Mouse (Mus musculus) left cerebral cortex, adult 11 months (tissue): ENCODE measurements around the gene Ppara.

ENCODE experiments used
- DNase-seq: peaks from one replicate; pipeline ENCODE4 v3.0.0; 2022; ENCODE audit warnings: low spot score

The Ppara gene

GRCm38 (mm10) chr15:85734571-85735033 lies at the start of gene Ppara:
Gene Ppara (plus strand): TSS chr15:85734983.
- no peak for DNase-seq

- DNase-seq = no peak
Observed at GRCm38 (mm10) chr15:85686641-85687395, 48.0 kb upstream of the Ppara start.

- DNase-seq = no peak
Observed at GRCm38 (mm10) chr15:85687630-85688410, 47.0 kb upstream of the Ppara start.

DNA sequence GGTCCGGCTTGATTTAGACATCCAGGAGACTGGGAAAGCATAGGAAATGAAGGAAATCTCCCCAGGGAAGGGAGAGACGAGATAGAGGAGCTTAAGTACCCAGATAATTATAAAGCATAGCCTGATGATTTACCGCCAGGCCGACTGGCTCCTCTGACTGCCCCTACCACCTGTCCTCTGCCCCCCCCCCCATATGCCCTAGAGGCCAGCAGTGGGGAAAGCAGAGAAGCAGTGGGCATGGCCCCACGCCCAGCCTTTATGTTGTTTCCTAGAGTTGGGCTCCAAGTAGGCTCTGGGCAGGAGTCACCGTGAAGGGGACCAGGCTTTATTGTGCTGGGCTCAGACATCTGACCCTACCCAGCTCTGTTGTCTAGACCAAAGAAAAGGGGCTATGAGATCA lies 46.0 kb upstream of the Ppara start:
- no peak for DNase-seq

GRCm38 (mm10) chr15:85689523-85689922 lies 45.3 kb upstream of the Ppara start:
- no peak for DNase-seq

GRCm38 (mm10) chr15:85690058-85690457 lies 44.7 kb upstream of the Ppara start:
- no peak for DNase-seq

DNA sequence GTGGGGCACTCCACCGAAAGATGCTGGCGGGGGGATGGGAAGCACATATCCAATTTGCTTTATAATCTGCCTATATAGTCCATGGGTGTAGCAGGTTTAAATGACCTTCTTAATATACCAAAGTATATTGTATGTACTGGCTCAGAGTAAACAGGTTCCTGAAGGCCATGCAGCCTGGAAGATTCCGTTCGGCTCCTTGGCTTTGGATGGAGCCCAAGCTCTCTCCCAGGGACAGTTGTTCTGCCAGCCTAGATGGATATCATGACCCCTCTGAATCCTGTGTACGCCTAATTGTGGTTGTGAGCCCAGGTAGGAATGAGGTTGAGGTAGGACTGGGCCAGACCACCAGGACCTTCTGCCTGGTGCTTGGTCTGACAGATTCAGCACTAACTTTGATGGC lies 43.9 kb upstream of the Ppara start:
- no peak for DNase-seq

GRCm38 (mm10) chr15:85693115-85693514 lies 41.7 kb upstream of the Ppara start:
- no peak for DNase-seq

DNA sequence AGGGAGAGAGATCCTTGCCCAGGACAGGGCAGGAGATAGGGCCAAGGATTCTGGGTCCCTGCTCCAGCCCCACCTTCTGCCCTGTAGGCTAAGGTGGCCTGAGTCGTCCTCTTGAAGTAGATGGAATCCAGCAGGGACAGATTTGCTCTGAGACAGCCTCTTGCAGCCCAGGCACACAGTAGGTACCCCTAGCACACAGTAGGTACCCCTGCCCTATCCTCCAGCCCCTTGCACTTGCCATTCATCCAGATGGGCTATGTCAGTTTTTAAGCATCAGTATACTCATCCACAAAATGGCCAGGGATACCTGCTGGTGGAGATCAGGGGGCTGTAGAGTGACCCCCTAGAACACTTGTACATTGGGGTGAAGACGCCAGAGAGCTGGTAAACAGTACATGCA lies 41.0 kb upstream of the Ppara start:
- no peak for DNase-seq

- no peak for DNase-seq
Observed at GRCm38 (mm10) chr15:85694379-85694778, 40.4 kb upstream of the Ppara start.

DNA sequence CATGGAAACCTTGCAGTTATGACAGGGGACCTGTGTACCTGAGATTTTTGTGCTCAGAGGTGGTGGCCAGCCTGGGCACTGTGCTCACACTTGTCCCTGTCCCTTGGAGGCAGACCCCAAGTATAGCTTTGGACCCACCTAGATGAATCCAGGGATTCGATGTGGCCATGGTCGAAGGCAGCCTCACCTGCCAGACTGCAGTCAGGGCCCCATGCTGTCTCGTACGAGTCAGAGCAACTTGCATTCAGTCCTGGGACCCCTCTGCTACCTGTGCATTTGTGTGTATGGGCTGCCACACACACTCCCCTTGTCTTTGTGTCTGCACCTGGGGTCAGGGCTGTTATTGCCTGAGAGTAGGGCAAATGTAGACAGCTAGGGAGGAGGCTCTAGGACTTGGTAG lies 39.5 kb upstream of the Ppara start:
- DNase-seq = no peak

GRCm38 (mm10) chr15:85698345-85699034 lies 36.3 kb upstream of the Ppara start:
- DNase-seq = no peak

DNA sequence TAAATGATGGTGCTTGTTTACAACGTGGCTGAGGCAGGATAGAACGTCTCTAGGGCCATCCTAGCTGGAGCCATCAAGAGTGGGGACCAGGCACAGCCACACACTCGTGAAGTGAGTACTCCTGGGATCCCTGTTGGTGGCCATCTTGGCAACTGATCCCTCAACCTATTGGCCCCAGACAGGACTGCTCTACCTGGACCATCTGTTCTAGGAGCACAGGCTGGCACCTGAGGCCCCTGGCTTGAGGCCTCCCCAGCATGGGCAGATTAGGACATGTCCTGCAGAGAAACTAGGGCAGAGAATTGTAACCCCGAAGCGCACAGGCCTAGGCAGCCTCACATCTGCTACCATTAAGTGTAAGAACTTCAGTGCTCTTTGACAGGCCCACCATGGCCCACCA lies 35.3 kb upstream of the Ppara start:
- DNase-seq = no peak

DNA sequence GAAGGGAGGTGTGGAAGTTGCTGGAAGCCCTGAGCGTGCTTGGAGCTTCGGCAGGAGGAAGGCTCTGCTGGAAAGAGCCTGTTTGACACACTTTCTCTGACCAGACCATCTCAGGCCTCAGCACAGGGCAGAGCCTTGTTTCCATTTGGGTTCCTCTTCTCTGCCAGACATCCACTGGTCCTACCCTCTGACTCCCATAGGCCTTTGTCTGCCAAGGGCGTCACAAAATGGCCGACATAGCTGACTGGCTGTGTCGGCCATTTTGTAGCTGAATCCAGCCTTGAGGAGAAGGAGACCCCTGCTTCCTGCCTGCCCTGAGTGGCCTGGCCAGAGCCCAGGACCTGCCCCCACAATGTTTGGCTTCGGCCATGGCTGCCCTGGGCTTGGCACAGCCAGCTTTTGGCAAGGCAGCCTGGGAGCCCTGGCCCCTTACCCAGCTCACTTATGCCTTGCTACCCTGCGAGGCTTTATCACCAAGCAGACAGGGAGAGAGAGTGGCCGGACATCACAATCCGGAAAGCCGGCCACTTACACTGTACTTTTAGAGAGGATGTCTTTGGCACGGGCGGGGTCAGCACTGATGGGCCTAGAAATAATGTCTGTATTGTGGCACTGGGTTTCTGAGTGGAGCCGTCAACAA lies 34.8 kb upstream of the Ppara start:
- DNase-seq = no peak

DNA sequence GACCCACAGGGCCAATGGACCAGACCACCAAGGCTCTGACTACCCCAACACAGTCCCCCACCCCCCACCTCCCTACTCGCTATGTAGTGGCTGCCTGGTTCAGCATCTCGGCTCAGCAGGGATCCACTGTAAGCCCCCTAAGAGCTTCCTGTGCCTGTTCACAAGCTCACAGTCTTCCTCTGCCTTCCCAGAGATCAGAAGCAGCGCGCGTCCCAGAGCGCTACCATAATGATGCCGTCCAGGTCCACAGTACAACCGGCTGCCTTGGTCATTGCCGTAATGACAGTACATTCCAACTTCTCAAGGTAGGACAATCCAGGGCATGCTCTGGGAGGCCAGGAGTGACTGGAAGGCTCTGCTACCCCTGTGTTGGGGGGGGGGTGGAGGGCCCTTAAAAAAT lies 34.1 kb upstream of the Ppara start:
- no peak for DNase-seq

GRCm38 (mm10) chr15:85701128-85701930 lies 33.5 kb upstream of the Ppara start:
- DNase-seq = no peak

GRCm38 (mm10) chr15:85702411-85702951 lies 32.3 kb upstream of the Ppara start:
- no peak for DNase-seq

GRCm38 (mm10) chr15:85703194-85703641 lies 31.6 kb upstream of the Ppara start:
- no peak for DNase-seq

GRCm38 (mm10) chr15:85703858-85704257 lies 30.9 kb upstream of the Ppara start:
- DNase-seq = no peak

GRCm38 (mm10) chr15:85704341-85705012 lies 30.3 kb upstream of the Ppara start:
- DNase-seq = no peak
